ENCODE assay signal across 11 mouse cellular contexts in genomic region chr10:76622411-76622810, GRCm38 (mm10). TPM values are rescaled to one million over a fixed set of nuclear protein-coding genes. Genes with fewer than 3 reads are reported as not detected.
DNase-seq lines count a peak whose midpoint lies in the region; ATAC-seq and TF ChIP-seq lines count a peak whose summit lies in the region.
"Had no signal": no experiment of that assay in that cellular context is flagged by ENCODE, and none has a peak within 500 bp of the region (broad histone marks: within the 10 kb centered on the region; RNA-seq: fewer than 3 reads in every experiment).

No protein-coding gene starts in this region.

- WGBS in heart, embryonic 10.5 days: 72% methylated on average over 4 of the region's 4 CpGs
- WGBS in lung, postnatal 0 days: 60% methylated on average over 4 of the region's 4 CpGs
- 74% methylated on average over 4 of the region's 4 CpGs for WGBS in limb, embryonic 10.5 days
- WGBS in small intestine, adult 2 months: 78% methylated on average over 4 of the region's 4 CpGs

- no peak for TF ChIP-seq EP300 in lung, postnatal 0 days (IDR thresholded peaks at IDR 0.05)

- H3K9ac ChIP-seq in lung, postnatal 0 days (replicated peaks; ENCODE audit: low read depth): peak overlapping the region; percentile 76

- H3K36me3 ChIP-seq in heart, embryonic 10.5 days: no peaks in the 10 kb centered on the region
- no peaks in the 10 kb centered on the region for H3K36me3 ChIP-seq in lung, postnatal 0 days (ENCODE audit: insufficient read depth, low read length)
- H3K36me3 ChIP-seq in limb, embryonic 10.5 days: no peaks in the 10 kb centered on the region
- H3K36me3 ChIP-seq in small intestine, adult 2 months (ENCODE audit: control insufficient read depth, insufficient read depth, low read length): no peaks in the 10 kb centered on the region

- no peak for TF ChIP-seq CTCF in lung, postnatal 0 days (IDR thresholded peaks at IDR 0.05)
- no peak for TF ChIP-seq CTCF in small intestine, adult 2 months (IDR thresholded peaks at IDR 0.05; ENCODE audit: extremely low read depth, insufficient read length, insufficient replicate concordance, low read depth, low read length)

- H3K4me3 ChIP-seq in heart, embryonic 10.5 days: peak overlapping the region; percentile 62
- H3K4me3 ChIP-seq in lung, postnatal 0 days (ENCODE audit: low read depth, low read length): peak overlapping the region; percentile 60
- H3K4me3 ChIP-seq in limb, embryonic 10.5 days: peak overlapping the region; percentile 59; the same call in 1 of the 2 replicates
- peak overlapping the region; percentile 66 for H3K4me3 ChIP-seq in small intestine, adult 2 months (ENCODE audit: low read depth, low read length)

- no peak for DNase-seq in heart, embryonic 10.5 days (ENCODE audit: low spot score)
- no peak for DNase-seq in heart, postnatal 25 days (ENCODE audit: low spot score)
- DNase-seq in lung, postnatal 0 days (ENCODE audit: low spot score): no peak
- DNase-seq in lung, postnatal 25 days (ENCODE audit: low spot score): no peak
- DNase-seq in limb, embryonic 10.5 days (ENCODE audit: low spot score): no peak
- DNase-seq in frontal cortex, adult 2 months (ENCODE audit: extremely low spot score in 1 of 2, low spot score in 1 of 2): no peak
- DNase-seq in urinary bladder, postnatal 4 days (ENCODE audit: low spot score in 2 of 2): no peak
- DNase-seq: B cell, adult 2 months; gastrocnemius, postnatal 10 days had no signal

- no peaks in the 10 kb centered on the region for H3K9me3 ChIP-seq in heart, embryonic 10.5 days
- H3K9me3 ChIP-seq in lung, postnatal 0 days (ENCODE audit: low read length): no peaks in the 10 kb centered on the region
- no peaks in the 10 kb centered on the region for H3K9me3 ChIP-seq in limb, embryonic 10.5 days (replicated peaks)

- intact Hi-C loops in heart, postnatal 25 days (cut with DNase I): loop anchor here (2.0 kb wide), 1 partner anchor 112 kb away; no protein-coding TSS in a partner anchor

- H3K4me1 ChIP-seq in heart, embryonic 10.5 days: peaks cover 16% of the 10 kb centered on the region
- H3K4me1 ChIP-seq in lung, postnatal 0 days (ENCODE audit: insufficient read depth, low read depth, low read length): peaks cover 3% of the 10 kb centered on the region; the same call in 1 of the 2 replicates
- peaks cover 17% of the 10 kb centered on the region for H3K4me1 ChIP-seq in limb, embryonic 10.5 days
- H3K4me1 ChIP-seq in small intestine, adult 2 months (ENCODE audit: control insufficient read depth, insufficient read depth, insufficient read length, low read length): no peaks in the 10 kb centered on the region

- 0 out of 2 replicates have a peak, but pooled peaks cover 3% of the 10 kb centered on the region for H3K27me3 ChIP-seq in heart, embryonic 10.5 days (ENCODE audit: insufficient read depth, poor library complexity, severe bottlenecking)
- H3K27me3 ChIP-seq in lung, postnatal 0 days (replicated peaks; ENCODE audit: insufficient read depth, low read length): no peaks in the 10 kb centered on the region
- peaks cover 14% of the 10 kb centered on the region; the same call in 1 of the 2 replicates for H3K27me3 ChIP-seq in limb, embryonic 10.5 days (ENCODE audit: low read depth, poor library complexity, severe bottlenecking)
- H3K27me3 ChIP-seq in small intestine, adult 2 months (ENCODE audit: control insufficient read depth, insufficient read depth, low read length): no peaks in the 10 kb centered on the region

- peak overlapping the region; percentile 62 for H3K4me2 ChIP-seq in lung, postnatal 0 days (replicated peaks; ENCODE audit: low read depth, low read length)

- ATAC-seq in lung, postnatal 0 days: no peak

- no peak for TF ChIP-seq POLR2A in small intestine, adult 2 months (IDR thresholded peaks at IDR 0.05; ENCODE audit: low read depth, low read length)

- H3K27ac ChIP-seq in heart, embryonic 10.5 days: peak overlapping the region; percentile 85
- H3K27ac ChIP-seq in lung, postnatal 0 days (ENCODE audit: low read length): peak overlapping the region; percentile 70
- 0 out of 2 replicates have a peak overlapping the region, but pooled peaks have one; percentile 87 for H3K27ac ChIP-seq in limb, embryonic 10.5 days
- peak overlapping the region; percentile 53 for H3K27ac ChIP-seq in small intestine, adult 2 months (ENCODE audit: insufficient read depth, low read depth, low read length)

RNA-seq across cellular contexts. Expression of gene Col6a2, which starts 1.0 kb away (rescaled TPM):
- polyA plus RNA-seq in heart, embryonic 10.5 days (2016; fragmentation: Nextera tagmentation; extraction: Ambion mirVana): 17.1 and 19.7 TPM in 2 replicates
- 100 to 1,000 TPM in 1 of 2 experiments, 10 to 100 TPM in 1; 94.0 to 106 TPM for total RNA-seq in heart, postnatal 25 days (2021)
- 242 and 272 TPM in 2 replicates for polyA plus RNA-seq in lung, postnatal 0 days (2015; fragmentation: Nextera tagmentation; extraction: Ambion mirVana)
- 5.5 and 9.5 TPM in 2 replicates for polyA plus RNA-seq in limb, embryonic 10.5 days (2016; fragmentation: Nextera tagmentation; extraction: Ambion mirVana)
- polyA plus RNA-seq in small intestine, adult 2 months (2012; rRNA removed): 59.3 and 120 TPM in 2 replicates
- polyA plus RNA-seq in frontal cortex, adult 2 months (2012; rRNA removed): 18.1 and 22.4 TPM in 2 replicates

RNA-seq across cellular contexts. Expression of gene Ftcd, which starts 47.0 kb away (rescaled TPM):
- 4.2 and 5.2 TPM in 2 replicates for polyA plus RNA-seq in heart, embryonic 10.5 days (2016; fragmentation: Nextera tagmentation; extraction: Ambion mirVana)
- not detected for total RNA-seq in heart, postnatal 25 days (2021)
- polyA plus RNA-seq in lung, postnatal 0 days (2015; fragmentation: Nextera tagmentation; extraction: Ambion mirVana): 0.07 and 0.14 TPM in 2 replicates
- polyA plus RNA-seq in limb, embryonic 10.5 days (2016; fragmentation: Nextera tagmentation; extraction: Ambion mirVana): 0.10 TPM in 1 of 2 replicates, not detected in the other
- not detected in 2 replicates for polyA plus RNA-seq in small intestine, adult 2 months (2012; rRNA removed)
- 0.02 TPM in 1 of 2 replicates, not detected in the other for polyA plus RNA-seq in frontal cortex, adult 2 months (2012; rRNA removed)
- total RNA-seq: gastrocnemius, postnatal 10 days; megakaryocyte, adult 5-6 weeks had no signal
